ENCODE assay signal across 10 mouse cellular contexts in the genomic region with DNA sequence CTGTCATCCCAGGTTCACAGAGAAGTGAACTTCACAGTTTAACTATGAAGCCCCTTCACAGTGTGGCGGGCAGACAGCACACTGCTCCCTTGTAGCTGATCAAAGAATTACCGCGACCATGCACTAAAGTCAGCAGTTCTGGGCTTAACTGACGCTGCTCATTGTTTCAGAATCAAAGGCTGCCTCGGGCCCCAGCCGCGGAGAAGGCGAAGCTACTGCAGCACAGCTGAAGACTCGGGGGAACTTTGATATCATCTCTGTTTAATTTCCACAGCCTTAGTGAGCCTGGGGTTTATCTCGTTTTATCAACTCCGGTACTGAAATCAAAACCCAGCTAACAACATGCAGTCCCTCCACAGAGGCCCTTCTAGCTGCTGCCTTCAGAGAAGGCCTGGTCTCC. TPM values are rescaled to one million over a fixed set of nuclear protein-coding genes. Genes with fewer than 3 reads are reported as not detected.
DNase-seq lines count a peak whose midpoint lies in the region; ATAC-seq and TF ChIP-seq lines count a peak whose summit lies in the region.
"Had no signal": no experiment of that assay in that cellular context is flagged by ENCODE, and none has a peak within 500 bp of the region (broad histone marks: within the 10 kb centered on the region; RNA-seq: fewer than 3 reads in every experiment).

No protein-coding gene starts in this region.

- H3K4me2 ChIP-seq in forebrain, embryonic 16.5 days (ENCODE audit: low read length) = no peak overlapping the region
- peak overlapping the region; percentile 15 for H3K4me2 ChIP-seq in midbrain, embryonic 14.5 days (ENCODE audit: low read length)

- peaks cover 55% of the 10 kb centered on the region for H3K4me1 ChIP-seq in forebrain, embryonic 16.5 days (replicated peaks; ENCODE audit: control insufficient read depth, insufficient read depth, low read length)
- H3K4me1 ChIP-seq in midbrain, embryonic 14.5 days (ENCODE audit: control insufficient read depth, insufficient read depth, low read length) = peaks cover 77% of the 10 kb centered on the region

- H3K9ac ChIP-seq in forebrain, embryonic 16.5 days (replicated peaks; ENCODE audit: low read depth, low read length) = 0 out of 2 replicates have a peak overlapping the region, but pooled peaks have one; percentile 7
- peak overlapping the region; percentile 25; the same call in 1 of the 2 replicates for H3K9ac ChIP-seq in midbrain, embryonic 14.5 days (replicated peaks; ENCODE audit: low read length)

- H3K27ac ChIP-seq in gastrocnemius, adult 2 months = peak overlapping the region; percentile 28; the same call in 1 of the 2 replicates
- H3K27ac ChIP-seq in forebrain, embryonic 16.5 days (ENCODE audit: low read length) = peak overlapping the region; percentile 45
- H3K27ac ChIP-seq in midbrain, embryonic 14.5 days (replicated peaks; ENCODE audit: low read depth, low read length) = peak overlapping the region; percentile 98

- ATAC-seq in forebrain, embryonic 16.5 days = no peak
- ATAC-seq in midbrain, embryonic 14.5 days (ENCODE audit: low FRiP score, low TSS enrichment) = no peak
- no peak for ATAC-seq in granulocyte monocyte progenitor cell, adult 5-6 weeks (replicated peaks; ENCODE audit: poor library complexity, severe bottlenecking)

- no peaks in the 10 kb centered on the region for H3K9me3 ChIP-seq in forebrain, embryonic 16.5 days (ENCODE audit: control insufficient read depth, low read length)
- no peaks in the 10 kb centered on the region for H3K9me3 ChIP-seq in midbrain, embryonic 14.5 days (ENCODE audit: control insufficient read depth, low read length)

- H3K27me3 ChIP-seq in forebrain, embryonic 16.5 days (replicated peaks; ENCODE audit: control insufficient read depth, insufficient read depth, low read length) = no peaks in the 10 kb centered on the region
- no peaks in the 10 kb centered on the region for H3K27me3 ChIP-seq in midbrain, embryonic 14.5 days (ENCODE audit: control insufficient read depth, insufficient read depth, low read length)

- H3K36me3 ChIP-seq in forebrain, embryonic 16.5 days (ENCODE audit: control insufficient read depth, insufficient read depth) = 0 out of 2 replicates have a peak, but pooled peaks cover 3% of the 10 kb centered on the region
- H3K36me3 ChIP-seq in midbrain, embryonic 14.5 days (ENCODE audit: control insufficient read depth, insufficient read depth, low read length) = peaks cover 12% of the 10 kb centered on the region

- intact Hi-C loops in gastrocnemius, adult 2 months (cut with DNase I) = no loop called here

- TF ChIP-seq CTCF in gastrocnemius, adult 2 months (IDR thresholded peaks at IDR 0.05) = no peak

- H3K4me3 ChIP-seq in gastrocnemius, adult 2 months = no peak overlapping the region
- H3K4me3 ChIP-seq in forebrain, embryonic 16.5 days (replicated peaks; ENCODE audit: low read length) = no peak overlapping the region
- H3K4me3 ChIP-seq in midbrain, embryonic 14.5 days (replicated peaks; ENCODE audit: low read depth, low read length) = no peak overlapping the region

- DNase-seq in gastrocnemius, adult 2 months = no peak
- no peak for DNase-seq in gastrocnemius, postnatal 25 days
- DNase-seq in CD4-positive, CD25-positive, alpha-beta regulatory T cell, adult 2 months (ENCODE audit: low read depth, low spot score) = peak; percentile 45
- DNase-seq in midbrain, embryonic 14.5 days = peak; percentile 78
- no peak for DNase-seq in right cerebral cortex, adult 18-20 months
- DNase-seq in urinary bladder, postnatal 4 days (ENCODE audit: low spot score in 2 of 2) = no peak
- DNase-seq: kidney, adult 8-10 months; lung, postnatal 4 days had no signal

- 8% methylated on average over 11 of the region's 11 CpGs for WGBS in forebrain, embryonic 16.5 days
- 3% methylated on average over 11 of the region's 11 CpGs for WGBS in midbrain, embryonic 14.5 days

RNA-seq across cellular contexts. Expression of a gene that starts 9.3 kb away (rescaled TPM):
- total RNA-seq in gastrocnemius, adult 2 months (2021) = 10 to 100 TPM; 28.4 to 30.4 TPM
- total RNA-seq in gastrocnemius, postnatal 25 days (2021) = 10 to 100 TPM; 18.6 to 23.0 TPM
- polyA plus RNA-seq in forebrain, embryonic 16.5 days (2015; fragmentation: Nextera tagmentation; extraction: Ambion mirVana) = 78.1 and 84.2 TPM in 2 replicates
- 47.9 and 60.2 TPM in 2 replicates for polyA plus RNA-seq in midbrain, embryonic 14.5 days (2014; fragmentation: Nextera tagmentation; extraction: Ambion mirVana)
- total RNA-seq in granulocyte monocyte progenitor cell, adult 5-6 weeks (2014; fragmentation: Nextera tagmentation) = 46.2 and 58.5 TPM in 2 replicates
- total RNA-seq in granulocyte monocyte progenitor cell, adult 5-6 weeks (2017) = 14.7 and 16.6 TPM in 2 replicates

Comparison
In these comparisons a context has a peak if more than half of its experiments do, and no peak if none do; other contexts are left out.
1. DNase-seq: peak in CD4-positive, CD25-positive, alpha-beta regulatory T cell, adult 2 months (single experiment) and midbrain, embryonic 14.5 days (single experiment); none in gastrocnemius, adult 2 months (single experiment), gastrocnemius, postnatal 25 days (single experiment), right cerebral cortex, adult 18-20 months (single experiment) and urinary bladder, postnatal 4 days (0 of 2).
2. H3K27ac ChIP-seq: peak in every context shown above with its lines; median percentile 98 in midbrain, embryonic 14.5 days; 45 in forebrain, embryonic 16.5 days; 28 in gastrocnemius, adult 2 months.